Mouse (Mus musculus): ENCODE measurements around the gene Grasp. TPM values are rescaled to one million over a fixed set of nuclear protein-coding genes. Genes with fewer than 3 reads are reported as not detected.

Gene Grasp
- 29.6 TPM for polyA plus RNA-seq (2017; shearing (Covaris generic))

GRCm38 (mm10) chr15:101224006-101224906 is at the start of gene Grasp:
TSS of gene Grasp (plus strand) at chr15:101224188.

GRCm38 (mm10) chr15:101253886-101254795 is 30.2 kb downstream of the Grasp start, which contains the start of gene Nr4a1:
TSS of gene Nr4a1 (plus strand) at chr15:101254269.

Other genes starting within 250 kb of the Grasp start
- not detected for gene Gm47841, start 176.8 kb upstream of the Grasp start, polyA plus RNA-seq (2017; shearing (Covaris generic))
- 0.15 TPM for gene Fignl2, start 145.6 kb upstream of the Grasp start, polyA plus RNA-seq (2017; shearing (Covaris generic))
- not detected for gene Ankrd33, start 108.4 kb upstream of the Grasp start, polyA plus RNA-seq (2017; shearing (Covaris generic))
- gene Acvrl1, start 95.7 kb upstream of the Grasp start, polyA plus RNA-seq (2017; shearing (Covaris generic)): 1.1 TPM
- gene Acvr1b, start 50.1 kb upstream of the Grasp start, polyA plus RNA-seq (2017; shearing (Covaris generic)): 0.34 TPM
- 1,905 TPM for gene Nr4a1, start 30.1 kb downstream of the Grasp start, polyA plus RNA-seq (2017; shearing (Covaris generic))
- gene Atg101, start 60.1 kb downstream of the Grasp start, polyA plus RNA-seq (2017; shearing (Covaris generic)): 99.9 TPM
- not detected for gene 6030408B16Rik, start 69.0 kb downstream of the Grasp start, polyA plus RNA-seq (2017; shearing (Covaris generic))
- 0.46 TPM for gene Krt80, start 146.0 kb downstream of the Grasp start, polyA plus RNA-seq (2017; shearing (Covaris generic))
- gene Krt7, start 186.9 kb downstream of the Grasp start, polyA plus RNA-seq (2017; shearing (Covaris generic)): 0.21 TPM
- not detected for gene Krt87, start 214.6 kb downstream of the Grasp start, polyA plus RNA-seq (2017; shearing (Covaris generic))
- not detected for gene Krt88, start 223.6 kb downstream of the Grasp start, polyA plus RNA-seq (2017; shearing (Covaris generic))
- not detected for gene Krt81, start 239.6 kb downstream of the Grasp start, polyA plus RNA-seq (2017; shearing (Covaris generic))
- gene Krt86, start 249.3 kb downstream of the Grasp start, polyA plus RNA-seq (2017; shearing (Covaris generic)): not detected